Mouse (Mus musculus) thymus, postnatal 10 days (tissue): ENCODE results near the gene Coq7.

Experiments
- DNase-seq, 2 experiments: peaks; one replicate each; pipeline ENCODE4 v3.0.0; 2021; ENCODE audit warnings: low spot score in 2 of 2

The Coq7 gene

DNA sequence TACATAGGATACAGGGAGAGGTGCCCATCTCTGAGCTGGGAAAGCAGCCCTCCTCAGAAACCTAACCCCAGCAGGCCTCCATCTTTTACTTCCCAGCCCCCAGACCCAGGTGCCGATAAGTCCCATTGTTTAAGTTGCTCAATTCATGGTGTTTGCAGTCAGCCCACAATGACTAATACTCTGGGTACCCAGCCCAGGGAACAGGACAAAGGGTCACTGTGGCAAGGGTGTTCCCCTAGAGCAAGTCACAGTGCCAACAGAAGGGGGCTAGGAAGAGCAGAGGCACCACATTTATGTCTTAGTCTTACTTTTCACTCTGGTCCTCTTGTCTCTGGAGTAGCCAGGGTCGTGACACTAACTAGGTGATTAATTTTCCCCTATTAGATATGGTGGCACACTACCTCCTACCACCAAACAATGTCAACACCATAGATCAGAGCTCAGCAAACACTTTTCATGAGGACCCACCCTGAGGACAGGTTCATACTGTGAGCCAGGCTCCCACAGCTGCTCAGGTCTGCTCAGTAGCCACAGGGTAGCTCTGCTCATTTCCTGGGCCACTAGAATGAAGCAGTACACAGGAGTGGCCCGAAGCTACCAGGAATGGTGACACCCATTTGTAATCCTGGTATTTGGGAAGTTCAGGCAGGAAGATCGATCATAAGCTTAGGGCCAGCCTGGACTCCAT is 38.1 kb downstream of the Coq7 start:
- no peak for DNase-seq

DNA sequence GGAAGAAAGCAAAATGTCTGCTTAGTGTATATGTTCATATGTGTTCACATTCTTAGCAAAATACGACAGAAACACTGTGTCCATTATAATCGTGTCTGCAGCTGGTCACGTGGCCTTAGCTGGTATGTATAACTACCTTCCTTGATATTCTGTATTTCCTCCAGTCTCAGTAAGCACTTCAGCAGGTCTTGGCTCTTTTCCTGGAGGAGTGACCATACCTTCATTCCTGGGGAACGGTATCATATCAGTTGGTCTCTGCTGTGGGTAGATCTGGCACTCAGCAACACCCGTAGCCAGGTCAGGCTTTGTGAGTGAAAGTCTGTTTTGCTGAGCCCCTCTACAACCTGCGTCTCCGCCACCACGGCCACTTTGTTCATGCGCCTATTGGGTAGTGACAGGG is 39.3 kb downstream of the Coq7 start:
- DNase-seq, result no peak

- peak; percentile 15 to 45 for DNase-seq
Observed at GRCm38 (mm10) chr7:118491431-118492147, 41.6 kb downstream of the Coq7 start, which contains the start of gene Itpripl2. Itpripl2 (minus strand) TSS chr7:118491975.

DNA sequence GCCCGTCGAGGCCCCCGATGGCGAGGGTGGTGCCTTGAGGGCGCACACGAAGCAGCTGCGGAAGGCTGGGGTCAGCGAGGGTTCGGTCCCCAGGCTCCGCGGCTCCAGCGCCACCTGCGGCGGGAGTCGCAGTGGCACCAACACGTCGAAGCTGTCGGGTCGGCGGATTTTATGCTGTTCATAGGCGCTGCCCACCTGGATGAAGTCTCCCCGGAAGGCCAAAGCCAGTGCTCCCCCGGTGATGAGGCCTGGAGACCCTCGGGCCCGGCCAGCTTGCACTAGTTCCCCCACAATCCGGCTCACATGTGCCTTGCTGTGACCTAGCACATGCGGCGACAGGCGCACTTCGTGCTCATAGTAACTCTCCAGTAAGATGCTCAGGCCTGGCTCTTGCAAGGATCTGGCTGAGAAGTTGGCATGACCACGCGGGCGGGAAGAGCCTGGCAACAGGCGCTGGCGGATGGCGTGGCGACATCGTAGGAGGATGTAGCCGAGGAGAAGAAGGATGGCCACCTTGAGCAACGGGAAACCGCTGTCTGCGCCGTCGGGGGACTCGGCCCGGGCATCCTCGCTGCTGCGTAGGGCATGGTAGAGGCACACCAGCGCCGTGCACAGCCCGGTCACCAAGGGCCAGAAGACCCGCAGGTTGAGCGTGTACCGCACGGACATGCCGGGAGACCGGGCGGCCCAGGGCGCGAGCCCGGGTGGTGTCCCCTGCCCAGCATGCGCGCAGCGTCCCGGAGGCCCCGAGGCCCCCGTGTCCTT is 42.3 kb downstream of the Coq7 start:
- DNase-seq, result no peak

- no peak for DNase-seq
Observed at GRCm38 (mm10) chr7:118489706-118490665, 43.2 kb downstream of the Coq7 start.

DNA sequence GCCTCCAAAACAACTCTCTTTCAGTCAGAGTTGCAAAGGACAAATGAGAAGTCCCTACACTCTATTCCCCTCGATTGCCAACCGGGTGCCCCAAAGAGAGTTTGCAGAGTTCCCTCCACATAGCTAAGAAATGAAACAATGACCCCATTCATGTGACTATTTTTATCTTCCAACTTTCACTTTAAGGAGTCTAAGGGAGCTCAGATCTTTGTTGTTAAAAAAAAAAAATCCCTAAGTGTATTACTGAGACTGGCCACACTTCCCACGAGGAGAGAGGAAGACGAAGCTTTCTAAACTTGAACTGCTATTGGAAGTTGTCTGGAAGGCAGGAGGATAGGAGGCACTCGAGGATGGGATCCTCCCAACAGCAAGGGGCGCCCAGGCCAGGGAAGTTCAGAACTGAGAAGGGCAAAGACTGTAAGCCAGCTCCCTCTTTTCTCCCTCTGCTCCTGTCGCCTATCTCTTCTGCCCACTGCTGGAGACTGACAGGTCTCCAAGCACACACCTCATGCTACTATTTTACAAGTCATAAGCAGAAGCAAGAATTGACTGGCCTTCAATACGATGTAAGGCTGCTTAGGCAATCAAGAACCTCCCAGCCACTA is 45.0 kb downstream of the Coq7 start:
- DNase-seq, result no peak

DNA sequence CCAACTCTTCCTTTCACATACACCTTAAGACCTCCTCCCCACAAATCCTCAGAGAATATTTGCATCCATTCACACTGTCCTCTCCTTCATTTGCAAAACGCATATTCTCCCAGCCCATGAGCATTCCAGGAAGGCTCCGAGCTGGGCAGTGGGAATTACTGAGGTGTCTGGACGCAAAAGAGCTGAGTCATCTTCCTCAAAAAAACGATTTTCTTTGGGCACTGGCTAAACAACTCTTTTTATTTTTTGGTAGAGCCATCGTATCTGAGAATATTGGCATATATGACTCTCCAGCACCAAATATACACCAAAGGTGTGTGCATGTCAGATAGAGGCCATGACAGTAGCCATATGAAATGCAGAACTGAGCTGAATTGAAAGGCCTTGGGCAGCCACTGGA is 46.2 kb downstream of the Coq7 start:
- no peak for DNase-seq

- DNase-seq, result no peak
Observed at GRCm38 (mm10) chr7:118483996-118484395, 49.2 kb downstream of the Coq7 start.

DNA sequence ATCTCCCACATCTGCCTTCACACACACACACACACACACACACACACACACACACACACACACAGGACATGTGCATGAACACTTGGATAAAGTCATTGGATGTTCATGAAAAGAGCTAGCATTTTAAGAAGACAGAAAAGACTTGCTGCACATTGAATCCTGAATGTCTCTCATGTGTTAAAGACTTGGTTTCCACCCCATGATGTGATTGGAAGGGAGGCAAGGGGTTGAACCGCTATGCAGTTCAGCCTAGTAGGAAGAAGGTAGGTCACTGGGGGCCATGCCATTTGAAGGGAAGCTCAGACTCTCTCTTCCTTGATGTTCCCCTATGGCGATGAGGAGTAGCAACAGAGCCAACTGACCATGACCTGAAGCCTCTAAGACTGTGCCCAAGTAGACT is 51.2 kb downstream of the Coq7 start:
- no peak for DNase-seq

- DNase-seq, result no peak
Observed at GRCm38 (mm10) chr7:118481047-118481810, 51.9 kb downstream of the Coq7 start.

- DNase-seq, result no peak
Observed at GRCm38 (mm10) chr7:118480160-118480709, 52.9 kb downstream of the Coq7 start.

DNA sequence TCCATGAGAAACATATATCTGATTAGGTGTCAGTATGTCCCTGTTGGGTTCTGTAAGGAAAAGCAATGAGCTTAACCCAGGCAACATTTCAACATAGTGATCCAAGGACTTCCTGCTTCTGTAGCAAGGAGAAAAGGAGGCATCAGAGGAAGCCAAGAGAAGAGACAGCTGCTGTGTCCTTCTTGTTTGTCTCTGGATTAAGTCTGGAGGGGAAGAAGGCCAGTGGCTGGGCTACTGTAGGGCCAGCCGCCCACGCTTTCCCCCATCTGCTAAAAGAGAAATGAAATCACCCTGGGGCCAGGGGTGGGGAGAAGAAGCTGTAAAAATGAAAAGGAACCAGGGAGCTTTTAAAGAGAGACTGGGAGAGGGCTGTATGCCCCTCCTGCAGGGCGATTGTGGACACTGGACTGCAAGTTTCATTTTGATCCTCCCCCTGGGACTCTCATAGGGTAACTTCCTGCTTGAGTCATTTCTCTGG is 54.3 kb downstream of the Coq7 start:
- DNase-seq, result no peak

DNA sequence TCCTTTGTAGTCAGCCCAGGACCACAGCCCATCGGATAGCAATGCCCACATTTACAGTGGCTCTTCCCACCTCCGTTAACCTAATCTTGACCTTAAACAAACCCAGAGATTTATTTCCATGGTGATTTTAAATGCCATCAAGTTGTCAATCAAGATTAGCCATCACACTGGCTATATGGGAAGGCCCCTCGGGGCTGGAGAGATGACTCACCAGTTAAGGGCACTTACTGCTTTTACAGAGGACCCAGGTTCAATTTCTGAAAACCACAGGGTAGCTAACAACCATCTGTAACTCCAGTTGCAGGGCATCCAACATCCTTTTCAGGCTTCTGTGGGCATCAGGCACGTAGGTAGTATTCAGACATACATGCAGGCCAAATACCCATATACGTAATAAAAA is 56.7 kb downstream of the Coq7 start:
- DNase-seq, result no peak

DNA sequence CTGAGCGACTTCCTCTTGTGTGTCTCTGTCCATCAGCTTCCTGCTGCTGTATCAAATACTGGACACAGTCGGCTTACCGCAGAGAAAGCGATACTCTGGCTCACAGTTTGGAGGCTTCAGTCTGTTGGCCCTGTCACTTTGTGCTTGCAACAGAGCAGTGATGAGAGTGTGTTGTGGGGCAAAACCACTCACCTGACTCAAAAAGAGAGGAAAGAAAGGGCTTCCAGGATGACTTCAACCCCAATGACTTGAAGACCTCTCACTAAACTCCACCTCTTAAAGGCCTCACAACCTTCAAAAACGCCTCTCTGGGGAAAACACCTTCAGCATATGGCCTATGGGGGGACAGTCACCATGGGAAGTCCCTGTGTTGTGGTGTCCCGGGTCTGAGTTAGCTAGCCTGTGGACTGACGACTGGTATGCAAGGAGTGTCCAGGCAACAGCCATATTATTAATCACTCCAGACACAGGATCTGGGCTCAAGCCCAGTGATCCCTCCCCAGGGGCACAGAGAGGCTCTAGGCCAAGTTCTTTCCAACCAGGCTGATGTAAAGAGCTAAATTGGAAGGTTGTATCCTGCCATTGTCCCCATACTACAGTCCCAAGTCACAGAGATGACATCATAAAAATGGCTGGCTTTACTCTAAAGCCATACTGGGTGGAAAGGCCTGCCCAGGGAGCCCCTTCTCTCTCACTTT is 58.0 kb downstream of the Coq7 start:
- no peak for DNase-seq

DNA sequence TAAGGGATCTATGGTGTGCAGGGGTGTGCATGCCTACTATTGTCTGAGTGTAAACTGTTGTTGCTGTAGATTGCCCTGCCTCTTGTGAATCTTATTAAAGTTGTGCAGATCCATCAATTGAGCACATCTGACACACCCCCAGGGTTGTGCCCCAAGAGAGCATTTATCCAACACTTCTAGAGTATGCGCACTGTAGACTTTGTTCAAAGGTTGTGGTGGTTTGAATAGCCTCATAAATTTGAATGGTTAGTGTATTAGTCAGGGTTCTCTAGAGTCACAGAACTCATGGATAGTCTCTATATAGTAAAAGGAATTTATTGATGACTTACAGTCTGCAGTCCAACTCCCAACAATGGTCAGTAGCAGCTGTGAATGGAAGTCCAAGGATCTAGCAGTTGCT is 60.3 kb downstream of the Coq7 start:
- no peak for DNase-seq

DNA sequence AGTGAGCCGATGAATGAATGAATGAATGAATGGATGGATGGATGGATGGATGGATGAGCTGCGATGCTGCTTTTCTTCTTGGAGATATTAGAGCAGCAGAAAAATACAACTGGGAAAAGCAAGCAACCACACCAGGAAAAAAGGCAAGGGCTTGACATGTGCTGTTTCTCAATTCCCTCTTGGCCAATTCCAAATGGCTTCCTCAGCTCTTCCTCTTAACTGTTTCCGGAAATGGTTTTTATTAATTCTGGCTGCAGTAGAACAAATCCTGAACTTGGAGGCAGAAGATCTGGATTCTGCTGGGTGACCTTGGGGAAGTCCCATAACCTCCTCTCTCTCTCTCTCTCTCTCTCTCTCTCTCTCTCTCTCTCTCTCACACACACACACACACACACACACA is 65.1 kb downstream of the Coq7 start:
- no peak for DNase-seq

DNA sequence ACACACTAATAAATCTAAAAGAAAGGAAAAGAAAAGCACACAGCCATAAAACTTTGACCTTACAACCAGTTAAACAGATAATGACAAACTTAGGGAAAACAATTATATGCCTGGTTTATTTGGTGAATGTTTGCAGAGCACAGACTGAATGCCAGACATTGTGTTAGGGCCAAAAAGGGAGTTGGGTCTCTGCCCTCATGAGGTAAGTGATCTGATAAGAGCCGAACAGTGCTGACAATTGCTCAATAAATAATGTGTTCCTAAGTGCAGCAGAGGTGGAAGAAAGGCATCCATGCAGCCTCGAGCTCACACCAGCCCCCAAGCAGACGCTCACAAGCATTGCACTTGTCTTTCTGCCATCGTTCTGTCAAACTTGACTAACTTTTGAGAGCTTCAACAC is 68.7 kb downstream of the Coq7 start:
- no peak for DNase-seq

GRCm38 (mm10) chr7:118462818-118463762 is 70.1 kb downstream of the Coq7 start:
- no peak for DNase-seq
